Mouse (Mus musculus) mouse trophoblast stem cell (cell line): Measurements from ENCODE around the gene Aplf.

Experiments
- in situ Hi-C, 2 experiments: fragments of 300-500 bp; cut with MseI, MboI; formaldehyde crosslinking; loops; 2 replicates in 1 of 2; 3 replicates in 1 of 2; pipeline ENCODE4 v1.15.1; 2025

Gene Aplf

GRCm38 (mm10) chr6:87623151-87623550, 48.8 kb downstream of the Aplf start:
- in situ Hi-C loops, result no loop called here

GRCm38 (mm10) chr6:87621281-87621680, 50.7 kb downstream of the Aplf start:
- in situ Hi-C loops, result no loop called here

- in situ Hi-C loops, result no loop called here
Measured at GRCm38 (mm10) chr6:87618021-87618420, 54.0 kb downstream of the Aplf start.

GRCm38 (mm10) chr6:87615696-87616083, 56.3 kb downstream of the Aplf start:
- in situ Hi-C loops, result no loop called here

GRCm38 (mm10) chr6:87614794-87615695, 56.9 kb downstream of the Aplf start:
- in situ Hi-C loops, result no loop called here

GRCm38 (mm10) chr6:87599825-87600224, 72.2 kb downstream of the Aplf start:
- in situ Hi-C loops, result no loop called here

- in situ Hi-C loops, result no loop called here
Measured at GRCm38 (mm10) chr6:87597116-87597833, 74.7 kb downstream of the Aplf start.

GRCm38 (mm10) chr6:87594188-87594587, 77.8 kb downstream of the Aplf start:
- in situ Hi-C loops, result no loop called here

- in situ Hi-C loops, result no loop called here
Measured at GRCm38 (mm10) chr6:87590394-87591281, 81.4 kb downstream of the Aplf start, which contains the start of gene Prokr1. TSS of gene Prokr1 (minus strand) at chr6:87590743.

GRCm38 (mm10) chr6:87589718-87590393, 82.1 kb downstream of the Aplf start:
- in situ Hi-C loops, result no loop called here

GRCm38 (mm10) chr6:87583991-87584390, 88.0 kb downstream of the Aplf start:
- in situ Hi-C loops, result no loop called here

GRCm38 (mm10) chr6:87583183-87583611, 88.8 kb downstream of the Aplf start:
- in situ Hi-C loops, result no loop called here

- in situ Hi-C loops, result no loop called here
Measured at GRCm38 (mm10) chr6:87582456-87582855, 89.5 kb downstream of the Aplf start.

GRCm38 (mm10) chr6:87581581-87581980, 90.4 kb downstream of the Aplf start:
- in situ Hi-C loops, result no loop called here

GRCm38 (mm10) chr6:87581071-87581470, 90.9 kb downstream of the Aplf start:
- in situ Hi-C loops, result no loop called here
